Mouse (Mus musculus) testis, adult 2 months (tissue): ENCODE measurements around the gene Slc30a3. TPM values are rescaled to one million over a fixed set of nuclear protein-coding genes. Genes with fewer than 3 reads are reported as not detected.

Experiments used
- H3K27ac ChIP-seq: fragments of 200-500 bp; 2 replicates; pipeline ENCODE4 v1.5.1; 2012; ENCODE audit warnings: low read depth, low read length; ENCODE audit not compliant: control insufficient read depth, insufficient read depth
- H3K27me3 ChIP-seq: fragments of 200-500 bp; 2 replicates; pipeline ENCODE4 v1.6.1; 2012; ENCODE audit warnings: mild to moderate bottlenecking, low read length, moderate library complexity; ENCODE audit not compliant: control insufficient read depth, insufficient read depth
- H3K36me3 ChIP-seq: fragments of 200-500 bp; 2 replicates; pipeline ENCODE4 v1.6.1; 2012; ENCODE audit warnings: mild to moderate bottlenecking, low read length; ENCODE audit not compliant: control insufficient read depth, insufficient read depth
- H3K4me1 ChIP-seq: fragments of 200-500 bp; 2 replicates; pipeline ENCODE4 v1.6.1; 2012; ENCODE audit warnings: low read length; ENCODE audit not compliant: control insufficient read depth, insufficient read depth
- H3K4me3 ChIP-seq: fragments of 200-500 bp; 2 replicates; pipeline ENCODE4 v1.5.1; 2012; ENCODE audit warnings: low read depth, mild to moderate bottlenecking, low read length, moderate library complexity, mixed read lengths; ENCODE audit not compliant: control insufficient read depth
- CTCF ChIP-seq: fragments of 200-500 bp; IDR thresholded peaks from 2 replicates; pipeline ENCODE4 v1.5.1; 2012; ENCODE audit warnings: low read depth, mild to moderate bottlenecking, inconsistent platforms, low read length, moderate library complexity; ENCODE audit not compliant: control insufficient read depth, insufficient read depth, insufficient replicate concordance
- POLR2A ChIP-seq: fragments of 200-500 bp; IDR thresholded peaks from 2 replicates; pipeline ENCODE4 v1.6.1; 2012; ENCODE audit warnings: low read depth, mild to moderate bottlenecking, inconsistent platforms, low read length, moderate library complexity; ENCODE audit not compliant: control insufficient read depth
- polyA plus RNA-seq: library from polyadenylated mRNA; depleted of rRNA; stranded (reverse); fragments of >200 nt; gene quantifications from 2 replicates; pipeline ENCODE4 v1.2.3, GENCODE M21; 2012

The Slc30a3 gene
- polyA plus RNA-seq, 1 experiment, result 315 TPM

DNA sequence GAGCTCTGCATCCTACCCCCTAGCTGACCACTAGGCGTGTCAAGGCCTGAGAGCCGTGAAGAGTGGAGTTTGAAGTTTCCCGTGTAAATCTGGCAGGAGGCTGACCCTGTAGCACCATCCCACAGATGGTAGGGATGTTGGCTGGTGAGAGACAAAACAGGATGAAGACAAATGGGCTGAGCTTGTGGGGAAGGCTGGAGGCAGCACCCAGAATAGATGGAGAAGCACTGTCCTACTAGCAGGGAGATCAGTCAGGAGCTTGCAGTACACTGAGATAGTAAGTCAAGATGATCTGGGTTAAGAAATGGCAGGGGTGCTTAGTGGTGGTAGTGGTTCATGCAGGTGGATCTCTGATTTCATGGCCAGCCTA lies 27.3 kb downstream of the Slc30a3 start:
- peaks cover 4% of the 10 kb centered on the region for H3K4me1 ChIP-seq
- H3K27me3 ChIP-seq, result no peaks in the 10 kb centered on the region
- no peak overlapping the region for H3K27ac ChIP-seq
- no peak overlapping the region for H3K4me3 ChIP-seq
- TF ChIP-seq POLR2A (no peak), CTCF (no peak)
- no peaks in the 10 kb centered on the region for H3K36me3 ChIP-seq

DNA sequence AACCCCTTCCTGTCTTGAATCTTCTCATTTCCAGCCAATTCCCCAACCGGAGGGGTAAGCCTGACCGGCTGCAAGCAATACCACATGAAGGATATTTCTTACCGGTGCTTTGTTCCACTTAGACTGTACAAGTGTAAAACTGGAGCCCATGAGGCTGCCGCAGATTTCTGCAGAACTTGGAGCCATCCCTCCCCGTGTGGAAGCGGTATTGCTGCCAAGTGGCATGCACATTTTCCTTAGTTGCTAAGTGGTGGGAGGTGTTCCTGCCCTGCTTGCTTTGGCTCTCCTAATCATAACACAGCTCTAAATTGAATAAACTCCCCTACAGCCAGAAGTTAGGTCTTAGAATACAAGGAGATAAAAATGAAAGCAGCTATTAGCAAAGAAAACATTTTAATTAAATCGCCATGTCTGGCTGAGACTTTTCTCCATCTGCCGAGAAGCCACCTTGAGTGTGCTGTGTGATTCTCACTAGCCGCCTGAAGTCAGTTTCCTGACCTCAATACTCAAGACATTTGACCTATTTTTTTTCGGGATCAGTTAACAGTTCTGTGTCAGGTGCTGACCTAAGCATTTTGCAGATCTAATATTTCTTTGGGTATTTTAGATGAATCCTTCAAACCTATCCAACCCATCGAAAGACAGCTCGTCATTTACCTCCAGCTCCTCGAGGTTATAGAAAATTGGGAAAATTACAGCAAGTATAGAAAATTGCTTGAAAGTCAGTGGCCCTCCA lies 27.8 kb downstream of the Slc30a3 start:
- Histone ChIP-seq H3K27ac (no peak overlapping the region), H3K4me3 (no peak overlapping the region), H3K4me1 (peaks cover 4% of the 10 kb centered on the region), H3K36me3 (no peaks in the 10 kb centered on the region), H3K27me3 (no peaks in the 10 kb centered on the region)
- no peak for TF ChIP-seq POLR2A
- TF ChIP-seq CTCF, result no peak

DNA sequence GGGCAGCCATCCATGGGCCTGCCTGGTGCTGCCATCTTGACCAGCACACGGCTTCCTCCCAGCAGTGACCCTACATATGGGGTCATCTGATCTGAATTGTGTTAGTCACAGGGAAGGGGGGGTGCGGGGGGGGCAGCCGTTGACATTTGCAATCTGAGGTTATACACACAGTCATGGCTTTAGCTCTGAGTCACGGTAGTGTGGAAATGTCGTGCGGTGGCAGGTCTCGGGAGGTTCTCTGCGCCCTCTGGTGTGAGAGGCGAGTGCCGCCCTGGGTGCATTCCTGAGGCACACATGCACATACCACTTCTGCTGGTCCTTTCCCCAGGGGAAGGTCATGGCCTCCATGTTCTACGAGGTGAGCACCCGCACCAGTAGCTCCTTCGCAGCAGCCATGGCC lies 31.7 kb downstream of the Slc30a3 start:
- Histone ChIP-seq H3K36me3 (no peaks in the 10 kb centered on the region), H3K27ac (no peak overlapping the region), H3K4me1 (peaks cover 4% of the 10 kb centered on the region), H3K27me3 (no peaks in the 10 kb centered on the region), H3K4me3 (no peak overlapping the region)
- TF ChIP-seq POLR2A (no peak), CTCF (no peak)

DNA sequence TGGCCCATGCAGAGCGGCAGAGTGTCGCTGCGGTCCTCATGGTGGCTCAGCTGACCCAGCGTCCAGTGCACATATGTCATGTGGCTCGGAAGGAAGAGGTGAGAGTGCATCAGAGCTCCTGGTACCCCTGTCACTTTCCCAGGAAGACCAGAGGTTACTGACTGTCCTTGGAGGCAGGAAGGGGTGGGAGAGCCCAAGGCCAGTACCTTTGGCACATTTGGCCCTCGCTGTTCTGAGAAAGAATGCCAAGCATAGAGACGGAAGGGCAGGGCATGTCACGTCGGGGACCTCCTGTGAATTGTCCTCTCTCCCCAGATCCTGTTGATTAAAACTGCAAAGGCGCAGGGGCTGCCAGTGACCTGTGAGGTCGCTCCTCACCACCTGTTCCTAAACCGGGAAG lies 34.9 kb downstream of the Slc30a3 start:
- Histone ChIP-seq H3K4me1 (peaks cover 4% of the 10 kb centered on the region; the same call in 1 of the 2 replicates), H3K36me3 (no peaks in the 10 kb centered on the region), H3K27ac (no peak overlapping the region; the same call in 1 of the 2 replicates), H3K27me3 (no peaks in the 10 kb centered on the region), H3K4me3 (no peak overlapping the region)
- TF ChIP-seq CTCF (no peak), POLR2A (no peak)

DNA sequence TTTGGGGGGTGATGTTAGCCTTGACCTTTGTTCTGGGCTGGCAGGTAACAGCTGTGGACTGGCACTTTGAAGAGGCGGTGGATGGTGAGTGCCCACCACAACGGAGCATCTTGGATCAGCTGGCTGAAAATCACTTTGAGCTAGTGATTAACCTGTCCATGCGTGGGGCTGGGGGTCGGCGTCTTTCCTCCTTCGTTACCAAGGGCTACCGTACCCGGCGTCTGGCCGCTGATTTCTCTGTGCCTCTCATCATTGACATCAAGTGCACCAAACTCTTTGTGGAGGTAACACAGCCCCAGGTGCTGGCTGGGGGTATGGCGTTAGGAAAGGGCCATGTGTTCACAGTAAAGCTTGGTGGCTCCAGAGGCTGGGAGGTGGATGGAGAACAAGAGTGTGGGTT lies 36.2 kb downstream of the Slc30a3 start:
- peaks cover 3% of the 10 kb centered on the region; the same call in 1 of the 2 replicates for H3K4me1 ChIP-seq
- no peak overlapping the region for H3K27ac ChIP-seq
- H3K36me3 ChIP-seq, result no peaks in the 10 kb centered on the region
- TF ChIP-seq POLR2A (no peak), CTCF (no peak)
- no peaks in the 10 kb centered on the region for H3K27me3 ChIP-seq
- no peak overlapping the region for H3K4me3 ChIP-seq

DNA sequence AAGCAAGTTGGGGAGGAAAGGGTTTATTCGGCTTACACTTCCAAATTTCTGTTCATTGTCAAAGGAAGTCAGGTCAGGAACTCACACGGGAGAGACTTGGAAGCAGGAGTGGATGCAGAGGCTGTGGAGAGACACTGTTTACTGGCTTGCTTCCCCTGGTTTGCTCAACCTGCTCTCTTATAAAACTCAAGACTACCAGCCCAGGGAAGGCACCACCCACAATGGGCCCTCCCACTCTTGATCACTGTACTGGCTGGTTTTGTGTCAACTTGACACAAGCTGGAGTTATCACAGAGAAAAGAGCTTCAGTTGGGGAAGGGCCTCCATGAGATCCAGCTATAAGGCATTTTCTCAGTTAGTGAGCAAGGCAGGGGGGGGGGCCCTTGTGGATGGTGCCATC lies 37.0 kb downstream of the Slc30a3 start:
- TF ChIP-seq CTCF (no peak), POLR2A (no peak)
- Histone ChIP-seq H3K27me3 (no peaks in the 10 kb centered on the region), H3K4me1 (peaks cover 2% of the 10 kb centered on the region; the same call in 1 of the 2 replicates), H3K36me3 (no peaks in the 10 kb centered on the region), H3K4me3 (no peak overlapping the region), H3K27ac (no peak overlapping the region)

DNA sequence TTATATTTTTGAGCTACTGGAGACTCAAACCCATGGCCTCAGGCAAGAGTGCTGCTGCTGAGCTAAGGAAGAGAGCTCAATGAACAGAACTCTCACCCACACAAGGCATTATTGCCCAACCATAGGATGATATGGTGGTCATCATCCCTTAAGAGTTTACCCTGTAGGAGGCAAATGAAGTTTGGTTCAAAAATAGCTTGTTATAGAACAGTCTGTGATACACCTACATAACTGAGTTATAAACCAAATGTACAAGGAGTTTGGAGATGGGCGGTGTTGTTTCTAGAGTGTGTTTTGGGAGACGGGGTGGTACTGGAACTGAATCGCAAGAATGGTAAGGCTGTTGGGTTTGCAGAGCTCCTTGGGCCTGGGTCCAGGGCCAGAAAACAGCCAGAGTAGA lies 38.2 kb downstream of the Slc30a3 start:
- no peaks in the 10 kb centered on the region for H3K27me3 ChIP-seq
- H3K36me3 ChIP-seq, result no peaks in the 10 kb centered on the region
- no peaks in the 10 kb centered on the region for H3K4me1 ChIP-seq
- no peak for TF ChIP-seq CTCF
- no peak for TF ChIP-seq POLR2A
- H3K27ac ChIP-seq, result no peak overlapping the region
- no peak overlapping the region for H3K4me3 ChIP-seq
